Mouse (Mus musculus): ENCODE results near the gene Mgme1.

DNA sequence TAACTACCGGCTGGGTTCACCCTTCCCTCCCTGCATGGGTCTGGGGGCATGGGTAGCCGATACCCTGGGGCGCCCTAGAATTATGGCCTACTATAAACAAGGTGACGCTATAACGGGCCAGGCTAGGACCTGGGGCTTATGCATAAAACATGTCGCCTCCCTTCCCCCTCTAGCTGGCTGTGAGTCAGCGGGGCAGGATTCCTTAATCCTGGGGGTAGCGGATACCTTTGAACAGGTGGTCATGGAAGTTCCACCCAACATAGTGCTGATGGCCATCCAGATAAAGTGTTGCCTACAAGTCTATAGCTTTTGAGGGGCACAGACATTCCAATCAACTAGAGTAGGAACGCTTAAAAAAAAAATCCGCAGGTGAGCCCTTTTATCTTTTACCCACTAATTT, 59.5 kb downstream of the Mgme1 start:
- no peak for TF ChIP-seq CTCF (IDR thresholded peaks at IDR 0.05; ENCODE audit: low read depth)
- no peak for TF ChIP-seq EP300 (IDR thresholded peaks at IDR 0.05; ENCODE audit: low read depth)

Measured in liver, embryonic 14.5 days (tissue).